Mouse (Mus musculus): ENCODE measurements at regions not wholly inside any gene's neighbourhood (a gene's known extent, or its start where the extent isn't known, plus 50 kb on each side); places are given as distances from the start of the nearest gene placed in this dataset.

- TF ChIP-seq CTCF (IDR thresholded peaks at IDR 0.05; ENCODE audit: insufficient read depth, low read length) (no peak), POLR2A (IDR thresholded peaks at IDR 0.05; ENCODE audit: borderline replicate concordance, extremely low read depth, low read depth, low read length) (no peak)
Measured at GRCm38 (mm10) chr10:43747541-43747940, 154.0 kb downstream of the Qrsl1 start.
